Mouse (Mus musculus) brain, embryonic 14.5 days (tissue): ENCODE results near the gene Ceacam2.
"Not testable (repeated sequence)": the region's sequence is repeated elsewhere in the genome, so short reads cannot be mapped to it uniquely, and the experiment has no call there.

Experiments
- CTCF ChIP-seq: fragments of 200-500 bp; IDR thresholded peaks from 2 replicates; pipeline ENCODE4 v1.5.1; 2012; ENCODE audit warnings: inconsistent platforms, mild to moderate bottlenecking, moderate library complexity, borderline replicate concordance; ENCODE audit not compliant: insufficient read depth, insufficient read length; ENCODE audit errors: extremely low read depth
- POLR2A ChIP-seq: fragments of 200-500 bp; IDR thresholded peaks from 2 replicates; pipeline ENCODE4 v1.6.1; 2012; ENCODE audit warnings: mild to moderate bottlenecking, inconsistent platforms, borderline replicate concordance; ENCODE audit not compliant: poor library complexity, insufficient read depth, insufficient read length, severe bottlenecking; ENCODE audit errors: extremely low read depth

DNA sequence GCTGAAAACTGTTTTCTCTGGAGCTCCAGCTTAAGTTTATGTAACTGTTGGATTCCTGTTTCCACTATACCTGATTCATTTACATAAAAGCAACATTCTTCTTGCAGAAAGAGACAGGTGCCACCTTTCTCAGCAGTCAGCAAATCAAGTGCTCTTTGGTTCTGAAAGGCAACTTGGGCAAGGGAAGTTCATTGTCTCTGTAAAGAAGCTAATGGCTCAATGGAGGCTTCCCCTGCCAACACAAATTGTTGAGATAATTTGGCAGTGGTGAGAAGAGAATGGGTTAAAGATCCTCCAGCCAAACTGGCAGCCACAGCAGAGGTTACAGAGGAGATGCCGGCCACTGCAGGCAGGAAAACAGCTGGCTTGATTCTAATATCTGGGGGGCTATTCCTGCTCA lies 49.0 kb downstream of the Ceacam2 start:
- not testable (repeated sequence) for TF ChIP-seq POLR2A, CTCF
